Mouse (Mus musculus) hindbrain, embryonic 15.5 days (tissue): Measurements from ENCODE around the gene Scrn2. TPM values are rescaled to one million over a fixed set of nuclear protein-coding genes. Genes with fewer than 3 reads are reported as not detected.

Source experiments
- ATAC-seq: fragments of 200-750 bp; cut with Nextera tagmentation; 2 replicates; pipeline ENCODE4 v1.8.0; 2017; ENCODE audit warnings: low read depth, moderate number of reproducible peaks, moderate TSS enrichment; ENCODE audit not compliant: low FRiP score
- H3K27ac ChIP-seq: fragments of 300-500 bp; sonication (generic); replicated peaks from 2 replicates; pipeline ENCODE4 v1.5.1; 2015; ENCODE audit warnings: mild to moderate bottlenecking, inconsistent platforms
- H3K27me3 ChIP-seq: fragments of 300-500 bp; sonication (generic); 2 replicates; pipeline ENCODE4 v1.6.1; 2015; ENCODE audit warnings: control low read depth, inconsistent platforms
- H3K36me3 ChIP-seq: fragments of 300-500 bp; sonication (generic); 2 replicates; pipeline ENCODE4 v1.6.1; 2015; ENCODE audit warnings: control low read depth, inconsistent platforms
- H3K4me1 ChIP-seq: fragments of 300-500 bp; sonication (generic); replicated peaks from 2 replicates; pipeline ENCODE4 v1.6.1; 2015; ENCODE audit warnings: control low read depth, inconsistent platforms
- H3K4me2 ChIP-seq: fragments of 300-500 bp; sonication (generic); 2 replicates; pipeline ENCODE4 v1.6.1; 2015; ENCODE audit warnings: moderate library complexity, mild to moderate bottlenecking, inconsistent platforms
- H3K4me3 ChIP-seq: fragments of 300-500 bp; sonication (generic); 2 replicates; pipeline ENCODE4 v1.5.1; 2015; ENCODE audit warnings: mild to moderate bottlenecking, inconsistent platforms
- H3K9ac ChIP-seq: fragments of 300-500 bp; sonication (generic); 2 replicates; pipeline ENCODE4 v1.6.1; 2015; ENCODE audit warnings: inconsistent platforms
- H3K9me3 ChIP-seq: fragments of 300-500 bp; sonication (generic); 2 replicates; pipeline ENCODE4 v1.6.1; 2016; ENCODE audit warnings: control low read depth, inconsistent platforms
- WGBS: fragments of 180-500 bp; shearing (Covaris S2); methylation state at CpG from one replicate; pipeline ENCODE4 v1.1.7; 2015; 5-methylcytosine and 5-hydroxymethylcytosine counted together
- polyA plus RNA-seq: library from polyadenylated mRNA; unstranded; fragments of >200 nt; fragmentation: Nextera tagmentation; extraction: Ambion mirVana; gene quantifications from 2 replicates; pipeline ENCODE4 v1.2.1, GENCODE M21; 2015

The Scrn2 gene
- 14.5 and 15.1 TPM in 2 replicates for polyA plus RNA-seq

- 1% methylated on average over 25 of the region's 25 CpGs for WGBS
- H3K36me3 ChIP-seq = no peaks in the 10 kb centered on the region
- H3K4me3 ChIP-seq = peak within 1 kb of the TSS; percentile 82
- peak within 1 kb of the TSS; percentile 96 for H3K4me2 ChIP-seq
- ATAC-seq = peak; percentile 88
- H3K27me3 ChIP-seq = peaks cover 11% of the 10 kb centered on the region; the same call in 1 of the 2 replicates
- H3K4me1 ChIP-seq = peaks cover 19% of the 10 kb centered on the region
- H3K27ac ChIP-seq = peak within 1 kb of the TSS; percentile 88
- peak within 1 kb of the TSS; percentile 84 for H3K9ac ChIP-seq
- no peaks in the 10 kb centered on the region for H3K9me3 ChIP-seq
Observed at GRCm38 (mm10) chr11:97029686-97030417, at the start of gene Scrn2. TSS of gene Scrn2 (plus strand) at chr11:97029938.

DNA sequence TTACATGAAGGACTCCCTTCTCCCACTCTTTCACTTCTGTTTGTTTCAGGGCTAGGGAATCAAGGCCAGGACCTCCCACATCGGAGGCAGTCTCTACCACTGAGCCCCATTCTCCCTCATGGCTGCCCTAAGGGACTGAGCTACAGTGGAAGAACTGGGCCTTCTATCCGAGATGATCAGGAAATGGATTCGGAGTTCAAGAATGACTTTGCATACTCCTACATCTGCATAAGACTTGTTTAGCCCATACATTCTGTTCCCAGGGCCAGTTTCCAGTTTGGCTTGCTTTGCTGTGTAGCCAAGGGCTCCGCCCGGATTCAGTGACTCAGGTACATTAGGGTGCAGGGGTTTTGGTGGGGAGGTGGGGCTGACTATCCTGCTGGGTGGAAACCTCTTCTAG, 49.7 kb upstream of the Scrn2 start:
- Histone ChIP-seq H3K9ac (no peak overlapping the region), H3K36me3 (no peaks in the 10 kb centered on the region), H3K4me3 (no peak overlapping the region), H3K27ac (no peak overlapping the region), H3K4me1 (peaks cover 23% of the 10 kb centered on the region), H3K4me2 (no peak overlapping the region), H3K27me3 (peaks cover 8% of the 10 kb centered on the region), H3K9me3 (no peaks in the 10 kb centered on the region)
- 82% methylated on average over 5 of the region's 5 CpGs for WGBS
- ATAC-seq = no peak

DNA sequence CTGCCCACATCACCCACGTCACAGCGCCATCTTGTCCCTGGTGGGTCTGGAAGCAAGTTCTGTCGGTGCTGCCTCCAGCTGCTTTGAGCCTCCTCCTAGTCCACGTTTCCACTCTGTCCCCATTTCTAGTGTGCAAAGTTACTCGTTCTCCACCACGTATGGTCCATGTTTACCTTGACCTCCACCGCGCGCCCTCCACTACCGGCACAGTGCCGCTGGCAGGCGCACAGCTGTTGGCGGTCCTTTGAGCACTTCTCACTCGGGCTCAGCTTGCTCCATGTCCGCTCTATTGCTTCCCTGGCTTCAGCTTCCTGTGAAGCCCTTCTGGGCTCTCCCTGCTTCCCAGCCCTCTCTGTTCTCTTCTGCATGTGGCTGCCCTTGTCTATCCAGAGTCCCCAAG, 48.3 kb upstream of the Scrn2 start:
- Histone ChIP-seq H3K27me3 (peaks cover 15% of the 10 kb centered on the region), H3K27ac (no peak overlapping the region), H3K36me3 (no peaks in the 10 kb centered on the region), H3K4me1 (peaks cover 11% of the 10 kb centered on the region), H3K9me3 (no peaks in the 10 kb centered on the region), H3K4me2 (no peak overlapping the region), H3K4me3 (no peak overlapping the region), H3K9ac (no peak overlapping the region)
- WGBS = 73% methylated on average over 15 of the region's 15 CpGs
- ATAC-seq = no peak

DNA sequence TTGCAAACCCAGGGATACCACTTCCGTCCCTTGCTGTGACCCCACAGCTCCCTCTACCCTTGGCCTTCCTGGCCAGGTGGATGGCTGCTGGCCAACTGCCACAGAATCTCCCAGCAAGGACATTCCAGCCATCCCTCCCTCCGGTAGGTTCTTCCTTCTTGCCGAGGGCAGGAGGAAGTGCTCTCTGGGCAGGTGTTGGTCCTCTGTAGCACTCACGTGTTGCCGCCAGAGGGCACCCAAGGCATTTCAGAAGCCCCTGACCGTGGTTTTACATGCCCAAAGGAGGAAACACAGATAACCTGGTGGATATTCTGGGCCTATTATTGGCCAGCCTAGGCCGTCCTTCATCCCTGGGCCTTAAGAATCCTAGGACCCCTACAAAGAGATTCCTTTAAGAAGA, 47.4 kb upstream of the Scrn2 start:
- Histone ChIP-seq H3K36me3 (no peaks in the 10 kb centered on the region), H3K4me3 (no peak overlapping the region), H3K9ac (no peak overlapping the region), H3K4me1 (peaks cover 8% of the 10 kb centered on the region), H3K4me2 (peak overlapping the region; percentile 27; the same call in 1 of the 2 replicates), H3K27me3 (peaks cover 15% of the 10 kb centered on the region), H3K9me3 (no peaks in the 10 kb centered on the region), H3K27ac (no peak overlapping the region)
- ATAC-seq = no peak
- WGBS = 4% methylated on average over 7 of the region's 7 CpGs

- H3K4me2 ChIP-seq = peak within 1 kb of the TSS; percentile 27; the same call in 1 of the 2 replicates
- no peak within 1 kb of the TSS for H3K9ac ChIP-seq
Observed at GRCm38 (mm10) chr11:96982859-96983258, 46.9 kb upstream of the Scrn2 start, which contains the start of gene Sp2. TSS of gene Sp2 (minus strand) at chr11:96982959.

GRCm38 (mm10) chr11:96984903-96985302, 44.8 kb upstream of the Scrn2 start:
- H3K27me3 ChIP-seq = peaks cover 20% of the 10 kb centered on the region
- no peak overlapping the region for H3K4me3 ChIP-seq
- H3K9me3 ChIP-seq = no peaks in the 10 kb centered on the region
- no peak overlapping the region for H3K4me2 ChIP-seq
- peaks cover 13% of the 10 kb centered on the region for H3K4me1 ChIP-seq
- H3K27ac ChIP-seq = no peak overlapping the region
- no peak for ATAC-seq
- H3K36me3 ChIP-seq = no peaks in the 10 kb centered on the region
- 30% methylated on average over 4 of the region's 4 CpGs for WGBS
- H3K9ac ChIP-seq = no peak overlapping the region

More at GRCm38 (mm10) chr11:96982859-96983258, 46.9 kb upstream of the Scrn2 start, which contains the start of gene Sp2:
- Histone ChIP-seq H3K4me1 (peaks cover 13% of the 10 kb centered on the region), H3K4me3 (no peak within 1 kb of the TSS), H3K27ac (no peak within 1 kb of the TSS), H3K27me3 (peaks cover 15% of the 10 kb centered on the region), H3K36me3 (no peaks in the 10 kb centered on the region), H3K9me3 (no peaks in the 10 kb centered on the region)
- 74% methylated on average over 7 of the region's 7 CpGs for WGBS
- ATAC-seq = no peak

DNA sequence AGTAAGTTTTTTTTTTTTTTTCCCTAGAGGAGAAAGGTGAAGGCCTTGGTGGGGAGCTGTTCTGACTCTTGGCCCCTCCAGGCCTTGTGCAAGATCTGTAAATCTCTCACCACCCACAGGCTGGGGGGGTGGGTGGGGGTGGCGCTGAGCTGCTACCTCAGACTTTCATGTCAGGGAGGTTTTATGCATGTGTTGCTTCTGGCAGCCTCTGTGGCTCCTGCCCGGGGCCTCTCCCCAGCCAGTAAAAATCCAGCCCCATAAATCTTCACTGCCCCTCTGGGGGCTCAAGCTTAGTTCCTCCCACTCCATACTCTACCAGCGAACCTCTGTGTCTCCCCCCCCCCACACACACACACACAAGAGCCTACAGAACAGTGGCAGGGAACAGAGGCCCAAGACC, 43.3 kb upstream of the Scrn2 start:
- Histone ChIP-seq H3K4me3 (no peak overlapping the region), H3K9ac (no peak overlapping the region), H3K4me1 (peaks cover 13% of the 10 kb centered on the region), H3K27ac (no peak overlapping the region), H3K27me3 (peaks cover 20% of the 10 kb centered on the region), H3K36me3 (no peaks in the 10 kb centered on the region), H3K4me2 (no peak overlapping the region), H3K9me3 (no peaks in the 10 kb centered on the region)
- WGBS = 40% methylated on average over 3 of the region's 3 CpGs
- no peak for ATAC-seq

DNA sequence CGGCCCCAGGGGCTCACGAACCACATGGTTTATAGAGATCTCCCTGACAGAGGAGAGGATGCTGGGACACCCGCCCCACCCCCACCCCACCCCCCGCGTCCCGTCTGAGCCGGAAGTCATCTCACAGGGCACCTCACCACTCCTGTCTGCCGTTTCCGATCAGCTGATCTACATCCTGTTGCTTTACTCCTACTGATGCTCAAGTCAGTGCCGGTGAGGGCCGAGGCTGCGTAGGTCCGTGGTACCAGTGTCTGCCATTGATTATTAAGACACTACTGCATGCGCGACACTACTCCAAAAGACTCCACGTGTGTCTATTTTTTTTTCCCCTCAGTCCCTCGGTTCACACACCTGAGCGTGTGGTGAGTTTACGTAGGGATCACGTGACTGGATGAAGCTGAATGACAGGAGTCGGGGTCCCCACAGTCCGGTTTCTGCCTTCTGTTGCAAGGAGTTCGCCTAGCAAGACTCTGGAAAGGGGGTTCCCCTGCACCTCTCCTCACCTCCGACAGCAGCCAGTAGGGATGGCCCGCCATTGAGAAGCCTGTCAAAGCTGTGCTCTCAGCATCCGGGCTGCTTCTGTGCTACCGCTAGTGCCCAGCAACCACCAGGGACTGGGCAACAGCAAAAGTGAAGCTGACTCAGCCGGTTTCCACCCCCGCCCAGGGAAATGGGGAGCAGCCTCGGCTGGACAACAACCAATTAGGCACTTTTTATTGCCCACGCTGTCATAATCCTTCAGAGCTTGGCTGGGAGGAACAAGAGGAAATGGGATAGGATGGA, 41.7 kb upstream of the Scrn2 start:
- Histone ChIP-seq H3K4me3 (peak overlapping the region; percentile 43), H3K9me3 (no peaks in the 10 kb centered on the region), H3K27me3 (peaks cover 20% of the 10 kb centered on the region), H3K4me1 (peaks cover 13% of the 10 kb centered on the region), H3K36me3 (no peaks in the 10 kb centered on the region), H3K4me2 (peak overlapping the region; percentile 61), H3K9ac (peak overlapping the region; percentile 37), H3K27ac (peak overlapping the region; percentile 56)
- 7% methylated on average over 31 of the region's 31 CpGs for WGBS
- peak; percentile 73 for ATAC-seq

- Histone ChIP-seq H3K9me3 (no peaks in the 10 kb centered on the region), H3K4me1 (peaks cover 13% of the 10 kb centered on the region), H3K27ac (no peak overlapping the region), H3K4me3 (no peak overlapping the region), H3K27me3 (0 out of 2 replicates have a peak, but pooled peaks cover 4% of the 10 kb centered on the region), H3K36me3 (no peaks in the 10 kb centered on the region), H3K4me2 (no peak overlapping the region), H3K9ac (no peak overlapping the region)
- ATAC-seq = no peak
- 79% methylated on average over 5 of the region's 5 CpGs for WGBS
Observed at GRCm38 (mm10) chr11:96991501-96991900, 38.2 kb upstream of the Scrn2 start.

DNA sequence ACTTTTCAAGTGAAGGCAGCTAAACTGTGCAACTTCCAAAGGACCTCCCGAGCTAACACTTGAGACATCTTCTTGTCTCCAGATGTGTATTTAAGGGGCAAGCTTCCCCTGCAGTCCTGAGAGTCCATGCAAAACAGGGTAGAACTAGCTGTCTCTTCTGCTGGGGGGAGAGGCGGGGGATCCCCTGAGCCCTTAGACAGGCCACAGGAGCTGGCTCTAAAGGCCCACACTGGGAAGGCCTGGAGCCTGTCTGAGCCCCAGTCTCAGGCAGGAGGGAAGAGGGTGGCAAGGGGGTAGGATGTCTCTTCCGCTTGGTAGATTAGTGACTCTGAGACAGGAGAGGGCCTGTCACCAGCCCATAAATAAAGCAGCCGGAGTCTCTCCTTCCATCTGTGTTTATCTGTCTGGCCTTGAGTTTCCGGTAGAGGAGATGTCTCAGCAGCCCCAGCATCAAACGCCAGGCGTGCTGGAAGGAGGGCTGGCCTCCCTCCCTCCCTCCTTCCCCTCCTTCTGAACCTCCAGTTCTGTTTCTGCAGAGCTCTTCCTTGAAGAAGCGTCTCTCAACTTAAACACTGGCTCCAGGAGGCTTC, 36.9 kb upstream of the Scrn2 start:
- 0 out of 2 replicates have a peak, but pooled peaks cover 4% of the 10 kb centered on the region for H3K27me3 ChIP-seq
- no peak overlapping the region for H3K4me3 ChIP-seq
- no peaks in the 10 kb centered on the region for H3K9me3 ChIP-seq
- no peak for ATAC-seq
- H3K36me3 ChIP-seq = no peaks in the 10 kb centered on the region
- WGBS = 54% methylated on average over 8 of the region's 8 CpGs
- peaks cover 19% of the 10 kb centered on the region for H3K4me1 ChIP-seq
- H3K9ac ChIP-seq = no peak overlapping the region
- no peak overlapping the region for H3K4me2 ChIP-seq
- H3K27ac ChIP-seq = no peak overlapping the region

DNA sequence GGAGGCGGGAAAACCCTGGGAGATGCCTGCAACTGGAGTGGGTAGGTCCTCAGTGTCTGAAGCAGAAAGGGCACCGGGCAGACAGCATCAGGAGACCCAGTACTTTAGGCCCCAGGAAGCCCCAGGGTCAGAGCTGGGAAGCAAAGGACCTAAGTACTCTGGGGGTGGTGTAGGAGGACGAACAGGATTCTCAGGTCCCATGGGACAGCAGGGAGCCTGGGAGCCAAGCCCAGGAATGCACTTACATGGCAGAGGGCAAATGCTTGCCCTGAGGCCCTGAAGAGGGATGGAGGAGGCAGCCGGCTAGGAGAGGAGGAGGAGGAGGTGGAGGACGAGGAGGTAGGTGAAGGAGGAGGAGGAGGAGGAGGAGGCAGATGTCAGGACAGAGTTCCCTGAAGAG, 34.7 kb upstream of the Scrn2 start:
- WGBS = 25% methylated on average over 5 of the region's 5 CpGs
- Histone ChIP-seq H3K27me3 (no peaks in the 10 kb centered on the region; the same call in 1 of the 2 replicates), H3K9ac (no peak overlapping the region)

More for the DNA sequence above, 34.7 kb upstream of the Scrn2 start:
- Histone ChIP-seq H3K36me3 (no peaks in the 10 kb centered on the region), H3K9me3 (no peaks in the 10 kb centered on the region), H3K27ac (no peak overlapping the region), H3K4me3 (no peak overlapping the region), H3K4me1 (peaks cover 11% of the 10 kb centered on the region), H3K4me2 (no peak overlapping the region)
- ATAC-seq = no peak
